Mouse (Mus musculus) ES-Bruce4 (cell line): ENCODE measurements around the gene Dhx15. TPM values are rescaled to one million over a fixed set of nuclear protein-coding genes. Genes with fewer than 3 reads are reported as not detected.

Source experiments
- H3K27ac ChIP-seq: 2 replicates; pipeline ENCODE4 v1.5.1; 2012; ENCODE audit warnings: low read length, inconsistent platforms; ENCODE audit not compliant: insufficient read depth
- H3K27me3 ChIP-seq: 2 replicates; pipeline ENCODE4 v1.6.1; 2012; ENCODE audit warnings: mild to moderate bottlenecking, low read length, inconsistent platforms; ENCODE audit not compliant: control insufficient read depth, poor library complexity, insufficient read depth, severe bottlenecking
- H3K36me3 ChIP-seq: 2 replicates; pipeline ENCODE4 v1.6.1; 2012; ENCODE audit warnings: inconsistent platforms, mild to moderate bottlenecking, low read length, moderate library complexity; ENCODE audit not compliant: control insufficient read depth, poor library complexity, insufficient read depth, severe bottlenecking
- H3K4me1 ChIP-seq: one replicate; pipeline ENCODE4 v1.8.1; 2011; ENCODE audit warnings: low read length; ENCODE audit not compliant: control insufficient read depth, insufficient read depth
- H3K4me3 ChIP-seq: 2 replicates; pipeline ENCODE4 v1.5.1; 2011; ENCODE audit warnings: low read depth, mild to moderate bottlenecking, low read length
- H3K9ac ChIP-seq: 2 replicates; pipeline ENCODE4 v1.6.1; 2012; ENCODE audit warnings: low read depth, mild to moderate bottlenecking, inconsistent platforms; ENCODE audit not compliant: poor library complexity, severe bottlenecking
- H3K9me3 ChIP-seq: replicated peaks from 2 replicates; pipeline ENCODE4 v1.6.1; 2012; ENCODE audit warnings: mild to moderate bottlenecking, low read length, inconsistent platforms; ENCODE audit not compliant: control insufficient read depth, poor library complexity, insufficient read depth, severe bottlenecking
- CTCF ChIP-seq: IDR thresholded peaks from one replicate; pipeline ENCODE4 v1.8.1; 2011; ENCODE audit warnings: low read depth, low read length
- EP300 ChIP-seq: IDR thresholded peaks from 2 replicates; pipeline ENCODE4 v1.6.1; 2011; ENCODE audit warnings: low read depth, low read length; ENCODE audit not compliant: insufficient read depth
- POLR2A ChIP-seq: IDR thresholded peaks from one replicate; pipeline ENCODE4 v1.8.1; 2011; ENCODE audit warnings: low read length; ENCODE audit not compliant: insufficient read depth
- polyA plus RNA-seq: library from polyadenylated mRNA; stranded (reverse); fragments of >200 nt; gene quantifications from 2 replicates; pipeline ENCODE4 v1.2.4, GENCODE M21; 2011; ENCODE audit warnings: low read depth; ENCODE audit not compliant: missing spikeins, insufficient read depth, insufficient read length

Gene Dhx15
- polyA plus RNA-seq, 1 experiment: 350 TPM

DNA sequence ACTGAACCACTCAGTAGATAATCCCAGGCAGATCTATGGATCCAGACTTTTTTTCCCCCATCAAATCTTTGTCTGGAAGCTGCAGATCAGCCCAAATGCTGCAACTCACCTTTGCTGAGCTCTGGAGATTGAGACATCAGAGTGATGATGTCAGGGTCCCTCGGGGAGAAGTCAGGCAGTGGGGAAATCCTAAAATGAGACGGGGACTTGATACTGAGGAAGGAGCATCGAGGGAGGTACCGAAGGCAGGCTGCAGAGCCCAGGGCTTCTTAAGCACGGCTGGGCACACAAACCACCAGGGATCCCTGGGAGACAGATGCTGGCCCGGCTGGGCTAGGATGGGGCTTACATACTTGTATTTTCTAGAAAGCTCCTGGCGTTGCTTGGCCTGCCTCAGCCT is 64.1 kb downstream of the Dhx15 start:
- H3K4me1 ChIP-seq: no peaks in the 10 kb centered on the region
- no peak overlapping the region for H3K4me3 ChIP-seq
- no peak overlapping the region for H3K9ac ChIP-seq
- H3K27ac ChIP-seq: no peak overlapping the region
- no peaks in the 10 kb centered on the region for H3K36me3 ChIP-seq
- no peaks in the 10 kb centered on the region for H3K9me3 ChIP-seq
- TF ChIP-seq POLR2A (no peak), CTCF (no peak), EP300 (no peak)
- H3K27me3 ChIP-seq: no peaks in the 10 kb centered on the region

DNA sequence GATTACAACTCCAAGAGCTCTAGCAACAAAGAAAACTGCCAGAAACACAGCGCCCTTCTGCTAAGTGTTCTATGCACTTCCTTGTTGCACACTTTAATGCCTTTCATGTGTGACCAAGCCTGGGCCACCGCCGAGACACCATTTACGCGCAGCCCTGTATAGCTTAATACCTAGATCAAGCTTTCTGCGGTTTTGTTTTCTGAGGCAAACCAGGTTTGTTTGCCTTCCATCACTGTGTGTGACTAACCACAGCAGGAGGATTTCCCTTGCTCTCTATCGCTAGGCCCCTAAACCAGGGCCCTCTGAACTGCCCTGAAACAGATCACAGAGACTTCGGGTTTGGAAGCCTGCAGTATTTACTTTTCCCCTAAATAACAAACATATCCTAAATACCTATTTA is 64.5 kb downstream of the Dhx15 start:
- H3K9me3 ChIP-seq: no peaks in the 10 kb centered on the region
- no peaks in the 10 kb centered on the region for H3K4me1 ChIP-seq
- H3K27me3 ChIP-seq: no peaks in the 10 kb centered on the region
- no peak overlapping the region for H3K4me3 ChIP-seq
- no peak overlapping the region for H3K9ac ChIP-seq
- no peaks in the 10 kb centered on the region for H3K36me3 ChIP-seq
- no peak overlapping the region for H3K27ac ChIP-seq
- TF ChIP-seq EP300 (no peak), CTCF (no peak), POLR2A (no peak)

DNA sequence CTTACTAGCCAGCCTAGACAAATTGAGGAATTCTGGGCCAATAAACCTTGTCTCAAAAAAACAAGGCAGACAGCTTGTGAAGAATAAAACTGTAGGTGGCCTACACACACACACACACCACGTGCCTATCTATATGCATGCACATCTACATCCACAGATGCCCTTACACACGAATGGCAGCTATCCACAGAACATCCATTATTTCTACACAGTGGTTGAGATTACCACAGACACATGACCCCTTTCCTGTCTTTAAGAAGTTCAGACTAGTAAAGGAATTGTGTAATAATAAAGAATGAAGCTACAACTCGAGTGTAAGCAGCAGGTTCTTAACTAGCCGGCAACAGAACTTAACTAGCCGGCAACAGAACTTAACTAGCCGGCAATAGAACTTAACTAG is 68.2 kb downstream of the Dhx15 start:
- H3K9me3 ChIP-seq: no peaks in the 10 kb centered on the region
- H3K27me3 ChIP-seq: no peaks in the 10 kb centered on the region
- no peak overlapping the region for H3K9ac ChIP-seq
- H3K36me3 ChIP-seq: no peaks in the 10 kb centered on the region
- no peak overlapping the region for H3K27ac ChIP-seq
- H3K4me1 ChIP-seq: no peaks in the 10 kb centered on the region
- TF ChIP-seq POLR2A (no peak), CTCF (no peak), EP300 (no peak)
- H3K4me3 ChIP-seq: no peak overlapping the region

DNA sequence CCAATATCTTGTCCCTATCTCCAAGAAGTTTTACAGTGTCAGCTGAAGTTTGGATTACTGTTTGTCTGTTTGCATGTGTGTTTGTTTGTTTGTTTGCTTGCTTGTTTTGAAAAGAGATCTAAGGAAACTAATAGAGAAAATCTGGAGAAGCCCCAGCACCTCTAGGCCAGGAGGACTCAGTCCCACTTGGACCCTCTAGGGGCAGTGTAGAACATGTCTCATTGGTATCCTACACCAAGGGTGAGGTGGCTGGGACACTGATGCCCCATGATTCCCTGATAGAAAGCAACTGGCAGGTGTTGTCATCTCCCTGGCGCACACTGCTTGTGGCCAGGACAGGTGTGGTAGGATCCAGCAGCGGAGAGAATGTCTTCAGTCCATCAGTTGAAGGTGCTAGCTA is 70.5 kb downstream of the Dhx15 start:
- H3K9me3 ChIP-seq: no peaks in the 10 kb centered on the region
- peak; percentile 24 for TF ChIP-seq CTCF
- no peak for TF ChIP-seq EP300
- H3K27ac ChIP-seq: no peak overlapping the region
- no peaks in the 10 kb centered on the region for H3K36me3 ChIP-seq
- H3K9ac ChIP-seq: no peak overlapping the region
- no peak overlapping the region for H3K4me3 ChIP-seq
- peaks cover 4% of the 10 kb centered on the region for H3K27me3 ChIP-seq
- peaks cover 2% of the 10 kb centered on the region for H3K4me1 ChIP-seq

DNA sequence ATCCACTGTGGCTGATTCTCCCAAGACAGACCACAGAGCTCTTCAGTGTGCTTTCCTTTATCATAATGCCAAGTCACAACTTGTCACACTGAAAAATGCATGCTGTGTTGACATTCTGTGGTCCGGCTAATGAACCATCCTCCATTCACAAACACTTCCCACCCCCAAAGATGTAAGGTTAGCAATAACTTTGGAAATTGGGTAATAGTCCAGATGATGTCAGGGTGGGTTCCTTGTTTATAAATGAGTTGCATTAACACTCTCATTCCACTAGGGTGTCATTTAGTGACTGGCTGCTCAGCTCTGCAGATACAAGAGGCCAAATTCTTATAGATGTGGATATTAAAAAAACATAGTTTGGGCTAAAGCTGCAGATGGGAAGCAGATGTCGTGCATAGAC is 71.1 kb downstream of the Dhx15 start:
- no peak overlapping the region for H3K4me3 ChIP-seq
- peaks cover 2% of the 10 kb centered on the region for H3K4me1 ChIP-seq
- no peaks in the 10 kb centered on the region for H3K36me3 ChIP-seq
- peaks cover 10% of the 10 kb centered on the region for H3K27me3 ChIP-seq
- H3K27ac ChIP-seq: no peak overlapping the region
- H3K9ac ChIP-seq: no peak overlapping the region
- H3K9me3 ChIP-seq: no peaks in the 10 kb centered on the region
- TF ChIP-seq POLR2A (no peak), EP300 (no peak), CTCF (no peak)

DNA sequence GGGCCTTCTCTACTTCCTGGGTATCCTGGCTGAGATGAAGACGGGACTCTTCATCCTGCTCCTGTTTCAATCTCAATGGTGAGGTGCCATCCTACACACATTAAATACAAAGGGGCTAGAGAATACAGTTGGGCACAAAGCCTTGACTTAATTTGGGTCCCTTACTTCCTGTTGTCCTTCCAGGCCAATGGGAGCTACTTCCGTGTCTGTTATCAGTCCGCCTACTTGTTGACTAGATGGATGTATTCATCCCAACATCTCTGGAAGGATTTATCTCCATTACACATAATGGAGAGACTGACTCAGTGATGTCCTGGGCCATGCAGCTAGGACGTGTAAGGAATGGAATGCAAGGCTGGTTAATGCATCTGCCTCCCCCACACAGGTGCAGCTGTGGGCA is 72.5 kb downstream of the Dhx15 start:
- Histone ChIP-seq H3K27ac (no peak overlapping the region), H3K27me3 (peaks cover 19% of the 10 kb centered on the region), H3K9me3 (no peaks in the 10 kb centered on the region), H3K9ac (no peak overlapping the region), H3K4me1 (peaks cover 2% of the 10 kb centered on the region), H3K4me3 (no peak overlapping the region), H3K36me3 (no peaks in the 10 kb centered on the region)
- no peak for TF ChIP-seq CTCF
- no peak for TF ChIP-seq EP300
- TF ChIP-seq POLR2A: no peak
